ENCODE assay signal across 22 mouse cellular contexts in genomic region chr11:108416360-108416759, GRCm38 (mm10).
"Had no signal": no experiment of that assay in that cellular context is flagged by ENCODE, and none has a peak within 500 bp of the region (broad histone marks: within the 10 kb centered on the region; RNA-seq: fewer than 3 reads in every experiment).

No protein-coding gene starts in this region.

- H3K4me1 ChIP-seq: lung, embryonic 15.5 days; neural tube, embryonic 12.5 days; neural tube, embryonic 15.5 days had no signal

- H3K4me2 ChIP-seq: limb, embryonic 12.5 days; limb, embryonic 15.5 days; liver, embryonic 11.5 days; lung, embryonic 15.5 days; neural tube, embryonic 12.5 days; neural tube, embryonic 15.5 days had no signal

- DNase-seq: kidney, adult 11 months; kidney, adult 8-10 months; kidney, postnatal 25 days; left cerebral cortex, postnatal 4 days; lung, postnatal 10 days; lung, postnatal 36 days; midbrain, embryonic 14.5 days; right cerebral cortex, adult 18-20 months; right cerebral cortex, postnatal 14 days; right cerebral cortex, postnatal 4 days; thymus, adult 2 months; thymus, postnatal 14 days; thymus, postnatal 4 days had no signal

- H3K27ac ChIP-seq: limb, embryonic 12.5 days; limb, embryonic 15.5 days; lung, embryonic 15.5 days; midbrain, embryonic 10.5 days; neural tube, embryonic 12.5 days; neural tube, embryonic 15.5 days; stomach, postnatal 0 days had no signal

- H3K36me3 ChIP-seq: limb, embryonic 12.5 days; limb, embryonic 15.5 days; lung, embryonic 15.5 days; midbrain, embryonic 10.5 days; neural tube, embryonic 12.5 days; neural tube, embryonic 15.5 days had no signal

- H3K9ac ChIP-seq: limb, embryonic 12.5 days; limb, embryonic 15.5 days; lung, embryonic 15.5 days; neural tube, embryonic 12.5 days; neural tube, embryonic 15.5 days had no signal

- H3K27me3 ChIP-seq: limb, embryonic 12.5 days; limb, embryonic 15.5 days; lung, embryonic 15.5 days; neural tube, embryonic 12.5 days; neural tube, embryonic 15.5 days had no signal

- H3K9me3 ChIP-seq: limb, embryonic 12.5 days; limb, embryonic 15.5 days; lung, embryonic 15.5 days; megakaryocyte, embryonic 14.5 days; midbrain, embryonic 10.5 days; neural tube, embryonic 12.5 days; neural tube, embryonic 15.5 days had no signal

- H3K4me3 ChIP-seq: limb, embryonic 12.5 days; limb, embryonic 15.5 days; lung, embryonic 15.5 days; megakaryocyte, embryonic 14.5 days; midbrain, embryonic 10.5 days; neural tube, embryonic 12.5 days; neural tube, embryonic 15.5 days had no signal
